Mouse (Mus musculus): ENCODE measurements around the gene Raf1. TPM values are rescaled to one million over a fixed set of nuclear protein-coding genes. Genes with fewer than 3 reads are reported as not detected.

Raf1 gene
- polyA plus RNA-seq, 1 experiment = not detected

GRCm38 (mm10) chr6:115586321-115586720, 90.1 kb downstream of the Raf1 start:
- Histone ChIP-seq H3K4me3 (ENCODE audit: insufficient read depth, low read depth, low read length) (no peak overlapping the region), H3K27ac (ENCODE audit: insufficient read depth, low read depth, low read length) (no peak overlapping the region), H3K4me1 (ENCODE audit: control insufficient read depth, insufficient read depth, low read length) (no peaks in the 10 kb centered on the region)
- WGBS = 88% methylated on average over 10 of the region's 10 CpGs
- no peak for TF ChIP-seq CTCF (IDR thresholded peaks at IDR 0.05; ENCODE audit: insufficient read depth, low read depth, low read length)

GRCm38 (mm10) chr6:115584176-115584575, 92.3 kb downstream of the Raf1 start:
- 82% methylated on average over 3 of the region's 3 CpGs for WGBS
- Histone ChIP-seq H3K4me1 (ENCODE audit: control insufficient read depth, insufficient read depth, low read length) (no peaks in the 10 kb centered on the region), H3K4me3 (ENCODE audit: insufficient read depth, low read depth, low read length) (no peak overlapping the region), H3K27ac (ENCODE audit: insufficient read depth, low read depth, low read length) (no peak overlapping the region)
- no peak for TF ChIP-seq POLR2A (IDR thresholded peaks at IDR 0.05; ENCODE audit: insufficient read depth, low read depth, low read length)
- TF ChIP-seq CTCF (IDR thresholded peaks at IDR 0.05; ENCODE audit: insufficient read depth, low read depth, low read length) = no peak

- no peak for TF ChIP-seq CTCF (IDR thresholded peaks at IDR 0.05; ENCODE audit: insufficient read depth, low read depth, low read length)
- TF ChIP-seq POLR2A (IDR thresholded peaks at IDR 0.05; ENCODE audit: insufficient read depth, low read depth, low read length) = no peak
- WGBS = 87% methylated on average over 6 of the region's 6 CpGs
- H3K27ac ChIP-seq (ENCODE audit: insufficient read depth, low read depth, low read length) = no peak overlapping the region
- H3K4me1 ChIP-seq (ENCODE audit: control insufficient read depth, insufficient read depth, low read length) = no peaks in the 10 kb centered on the region
- H3K4me3 ChIP-seq (ENCODE audit: insufficient read depth, low read depth, low read length) = no peak overlapping the region
Measured at GRCm38 (mm10) chr6:115583430-115584125, 92.9 kb downstream of the Raf1 start.

GRCm38 (mm10) chr6:115582328-115583115, 93.9 kb downstream of the Raf1 start:
- Histone ChIP-seq H3K27ac (ENCODE audit: insufficient read depth, low read depth, low read length) (no peak overlapping the region), H3K4me1 (ENCODE audit: control insufficient read depth, insufficient read depth, low read length) (no peaks in the 10 kb centered on the region), H3K4me3 (ENCODE audit: insufficient read depth, low read depth, low read length) (no peak overlapping the region)
- WGBS = 82% methylated on average over 10 of the region's 10 CpGs
- TF ChIP-seq POLR2A (IDR thresholded peaks at IDR 0.05; ENCODE audit: insufficient read depth, low read depth, low read length) = no peak
- TF ChIP-seq CTCF (IDR thresholded peaks at IDR 0.05; ENCODE audit: insufficient read depth, low read depth, low read length) = no peak

GRCm38 (mm10) chr6:115580810-115581209, 95.6 kb downstream of the Raf1 start:
- Histone ChIP-seq H3K4me3 (ENCODE audit: insufficient read depth, low read depth, low read length) (no peak overlapping the region), H3K4me1 (ENCODE audit: control insufficient read depth, insufficient read depth, low read length) (no peaks in the 10 kb centered on the region), H3K27ac (ENCODE audit: insufficient read depth, low read depth, low read length) (no peak overlapping the region)
- WGBS = 79% methylated on average over 3 of the region's 3 CpGs
- TF ChIP-seq POLR2A (IDR thresholded peaks at IDR 0.05; ENCODE audit: insufficient read depth, low read depth, low read length) (no peak), CTCF (IDR thresholded peaks at IDR 0.05; ENCODE audit: insufficient read depth, low read depth, low read length) (no peak)

GRCm38 (mm10) chr6:115577941-115578340, 98.5 kb downstream of the Raf1 start:
- TF ChIP-seq POLR2A (IDR thresholded peaks at IDR 0.05; ENCODE audit: insufficient read depth, low read depth, low read length) = no peak
- 76% methylated on average over 9 of the region's 9 CpGs for WGBS
- Histone ChIP-seq H3K27ac (ENCODE audit: insufficient read depth, low read depth, low read length) (no peak overlapping the region), H3K4me1 (ENCODE audit: control insufficient read depth, insufficient read depth, low read length) (peaks cover 3% of the 10 kb centered on the region; the same call in 1 of the 2 replicates), H3K4me3 (ENCODE audit: insufficient read depth, low read depth, low read length) (no peak overlapping the region)

GRCm38 (mm10) chr6:115577407-115577806, 99.0 kb downstream of the Raf1 start:
- Histone ChIP-seq H3K4me3 (ENCODE audit: insufficient read depth, low read depth, low read length) (no peak overlapping the region), H3K27ac (ENCODE audit: insufficient read depth, low read depth, low read length) (no peak overlapping the region), H3K4me1 (ENCODE audit: control insufficient read depth, insufficient read depth, low read length) (peaks cover 3% of the 10 kb centered on the region; the same call in 1 of the 2 replicates)
- WGBS = 76% methylated on average over 5 of the region's 5 CpGs
- TF ChIP-seq POLR2A (IDR thresholded peaks at IDR 0.05; ENCODE audit: insufficient read depth, low read depth, low read length) (no peak), CTCF (IDR thresholded peaks at IDR 0.05; ENCODE audit: insufficient read depth, low read depth, low read length) (no peak)

- Histone ChIP-seq H3K4me1 (ENCODE audit: control insufficient read depth, insufficient read depth, low read length) (peaks cover 3% of the 10 kb centered on the region; the same call in 1 of the 2 replicates), H3K27ac (ENCODE audit: insufficient read depth, low read depth, low read length) (no peak overlapping the region), H3K4me3 (ENCODE audit: insufficient read depth, low read depth, low read length) (no peak overlapping the region)
- 48% methylated on average over 7 of the region's 7 CpGs for WGBS
- no peak for TF ChIP-seq POLR2A (IDR thresholded peaks at IDR 0.05; ENCODE audit: insufficient read depth, low read depth, low read length)
- no peak for TF ChIP-seq CTCF (IDR thresholded peaks at IDR 0.05; ENCODE audit: insufficient read depth, low read depth, low read length)
Measured at GRCm38 (mm10) chr6:115574171-115574570, 102.3 kb downstream of the Raf1 start.

Other genes starting within 250 kb of the Raf1 start
- gene Tsen2, start 132.0 kb downstream of the Raf1 start, polyA plus RNA-seq (2012; ENCODE audit: insufficient read depth, insufficient read length, low replicate concordance, missing spikeins) = not detected in 2 replicates
- not detected in 2 replicates for gene Mkrn2os, start 84.1 kb downstream of the Raf1 start, polyA plus RNA-seq (2012; ENCODE audit: insufficient read depth, insufficient read length, low replicate concordance, missing spikeins)
- gene Mkrn2, start 74.7 kb downstream of the Raf1 start, polyA plus RNA-seq (2012; ENCODE audit: insufficient read depth, insufficient read length, low replicate concordance, missing spikeins) = not detected in 2 replicates
- not detected in 2 replicates for gene Tmem40, start 85.8 kb upstream of the Raf1 start, polyA plus RNA-seq (2012; ENCODE audit: insufficient read depth, insufficient read length, low replicate concordance, missing spikeins)
- gene Cand2, start 97.9 kb upstream of the Raf1 start, polyA plus RNA-seq (2012; ENCODE audit: insufficient read depth, insufficient read length, low replicate concordance, missing spikeins) = not detected in 2 replicates
- 886 TPM in 1 of 2 replicates, not detected in the other for gene Rpl32, start 132.1 kb upstream of the Raf1 start, polyA plus RNA-seq (2012; ENCODE audit: insufficient read depth, insufficient read length, low replicate concordance, missing spikeins)
- not detected in 2 replicates for gene Efcab12, start 161.8 kb upstream of the Raf1 start, polyA plus RNA-seq (2012; ENCODE audit: insufficient read depth, insufficient read length, low replicate concordance, missing spikeins)
- not detected in 2 replicates for gene Mbd4, start 176.7 kb upstream of the Raf1 start, polyA plus RNA-seq (2012; ENCODE audit: insufficient read depth, insufficient read length, low replicate concordance, missing spikeins)
- not detected in 2 replicates for gene Ift122, start 176.8 kb upstream of the Raf1 start, polyA plus RNA-seq (2012; ENCODE audit: insufficient read depth, insufficient read length, low replicate concordance, missing spikeins)